Mouse (Mus musculus) kidney, embryonic 15.5 days (tissue): ENCODE measurements around the gene Nckap5l. TPM values are rescaled to one million over a fixed set of nuclear protein-coding genes. Genes with fewer than 3 reads are reported as not detected.

Experiments
- ATAC-seq: fragments of 200-750 bp; cut with Nextera tagmentation; replicated peaks from 2 replicates; pipeline ENCODE4 v1.8.0; 2017; ENCODE audit warnings: moderate TSS enrichment; ENCODE audit not compliant: low FRiP score
- H3K27ac ChIP-seq: fragments of 300-500 bp; sonication (generic); 2 replicates; pipeline ENCODE4 v1.5.1; 2015; ENCODE audit warnings: mild to moderate bottlenecking, inconsistent platforms
- H3K27me3 ChIP-seq: fragments of 300-500 bp; sonication (generic); 2 replicates; pipeline ENCODE4 v1.6.1; 2015; ENCODE audit warnings: inconsistent platforms
- H3K36me3 ChIP-seq: fragments of 300-500 bp; sonication (generic); 2 replicates; pipeline ENCODE4 v1.6.1; 2015; ENCODE audit warnings: inconsistent platforms
- H3K4me1 ChIP-seq: fragments of 300-500 bp; sonication (generic); 2 replicates; pipeline ENCODE4 v1.6.1; 2015; ENCODE audit warnings: inconsistent platforms
- H3K4me2 ChIP-seq: fragments of 300-500 bp; sonication (generic); 2 replicates; pipeline ENCODE4 v1.6.1; 2015; ENCODE audit warnings: moderate library complexity, mild to moderate bottlenecking, inconsistent platforms
- H3K4me3 ChIP-seq: fragments of 300-500 bp; sonication (generic); replicated peaks from 2 replicates; pipeline ENCODE4 v1.5.1; 2015; ENCODE audit warnings: mild to moderate bottlenecking, inconsistent platforms
- H3K9ac ChIP-seq: fragments of 300-500 bp; sonication (generic); 2 replicates; pipeline ENCODE4 v1.6.1; 2015; ENCODE audit warnings: mild to moderate bottlenecking, inconsistent platforms
- H3K9me3 ChIP-seq: fragments of 300-500 bp; sonication (generic); replicated peaks from 2 replicates; pipeline ENCODE4 v1.6.1; 2016; ENCODE audit warnings: inconsistent platforms
- WGBS: fragments of 180-500 bp; shearing (Covaris S2); methylation state at CpG from one replicate; pipeline ENCODE4 v1.1.7; 2015; ENCODE audit warnings: mixed read lengths; 5-methylcytosine and 5-hydroxymethylcytosine counted together
- polyA plus RNA-seq: library from polyadenylated mRNA; unstranded; fragments of >200 nt; fragmentation: Nextera tagmentation; extraction: Ambion mirVana; gene quantifications from 2 replicates; pipeline ENCODE4 v1.2.1, GENCODE M21; 2015

Gene Nckap5l
- polyA plus RNA-seq, 1 experiment from 2014 or later: 11.1 TPM

GRCm38 (mm10) chr15:99497061-99497460 lies 39.5 kb upstream of the Nckap5l start:
- Histone ChIP-seq H3K27ac (peak overlapping the region; percentile 84), H3K27me3 (0 out of 2 replicates have a peak, but pooled peaks cover 3% of the 10 kb centered on the region), H3K4me3 (no peak overlapping the region), H3K9me3 (no peaks in the 10 kb centered on the region), H3K4me1 (peaks cover 52% of the 10 kb centered on the region), H3K36me3 (no peaks in the 10 kb centered on the region), H3K9ac (no peak overlapping the region), H3K4me2 (no peak overlapping the region)
- WGBS: 11% methylated on average over 4 of the region's 4 CpGs
- ATAC-seq: no peak

GRCm38 (mm10) chr15:99484745-99485144 lies 27.2 kb upstream of the Nckap5l start:
- ATAC-seq: no peak
- no peaks in the 10 kb centered on the region for H3K36me3 ChIP-seq
- WGBS: 61% methylated on average over 6 of the region's 6 CpGs
- no peak overlapping the region for H3K4me3 ChIP-seq
- H3K9ac ChIP-seq: no peak overlapping the region
- H3K27ac ChIP-seq: no peak overlapping the region
- H3K4me2 ChIP-seq: no peak overlapping the region
- no peaks in the 10 kb centered on the region for H3K4me1 ChIP-seq
- H3K27me3 ChIP-seq: 0 out of 2 replicates have a peak, but pooled peaks cover 6% of the 10 kb centered on the region
- H3K9me3 ChIP-seq: no peaks in the 10 kb centered on the region

- Histone ChIP-seq H3K4me1 (peaks cover 20% of the 10 kb centered on the region), H3K4me3 (no peak overlapping the region), H3K9ac (no peak overlapping the region), H3K36me3 (peaks cover under 1% of the 10 kb centered on the region), H3K27ac (no peak overlapping the region), H3K27me3 (no peaks in the 10 kb centered on the region), H3K9me3 (no peaks in the 10 kb centered on the region), H3K4me2 (no peak overlapping the region)
- 0 out of 2 replicates have a peak, but pooled peaks have one; percentile 5 for ATAC-seq
- WGBS: 87% methylated on average over 1 of the region's 1 CpGs
These were observed 18.3 kb upstream of the Nckap5l start for GRCm38 (mm10) chr15:99475814-99476213.

- H3K4me3 ChIP-seq: peak within 1 kb of the TSS; percentile 73
- peak within 1 kb of the TSS; percentile 63 for H3K4me2 ChIP-seq
- peak within 1 kb of the TSS; percentile 93 for H3K27ac ChIP-seq
- H3K36me3 ChIP-seq: peaks cover 13% of the 10 kb centered on the region
- H3K9me3 ChIP-seq: no peaks in the 10 kb centered on the region
- peaks cover 32% of the 10 kb centered on the region for H3K4me1 ChIP-seq
- ATAC-seq: peak; percentile 83
- under 1% methylated on average over 26 of the region's 26 CpGs for WGBS
- H3K9ac ChIP-seq: peak within 1 kb of the TSS; percentile 81
- H3K27me3 ChIP-seq: no peaks in the 10 kb centered on the region
These were observed 17.0 kb upstream of the Nckap5l start, which contains the start of gene Bcdin3d for GRCm38 (mm10) chr15:99474576-99474926. Bcdin3d (minus strand) TSS chr15:99474730.

- Histone ChIP-seq H3K4me1 (peaks cover 32% of the 10 kb centered on the region), H3K27me3 (no peaks in the 10 kb centered on the region), H3K4me2 (peak overlapping the region; percentile 63), H3K4me3 (peak overlapping the region; percentile 73), H3K9me3 (no peaks in the 10 kb centered on the region), H3K9ac (peak overlapping the region; percentile 81), H3K36me3 (peaks cover 13% of the 10 kb centered on the region), H3K27ac (peak overlapping the region; percentile 93)
- ATAC-seq: peak; percentile 84
- WGBS: 4% methylated on average over 38 of the region's 38 CpGs
These were observed 16.4 kb upstream of the Nckap5l start for GRCm38 (mm10) chr15:99473801-99474575.

GRCm38 (mm10) chr15:99472972-99473371 lies 15.4 kb upstream of the Nckap5l start:
- no peak overlapping the region for H3K27ac ChIP-seq
- peaks cover 13% of the 10 kb centered on the region for H3K36me3 ChIP-seq

DNA sequence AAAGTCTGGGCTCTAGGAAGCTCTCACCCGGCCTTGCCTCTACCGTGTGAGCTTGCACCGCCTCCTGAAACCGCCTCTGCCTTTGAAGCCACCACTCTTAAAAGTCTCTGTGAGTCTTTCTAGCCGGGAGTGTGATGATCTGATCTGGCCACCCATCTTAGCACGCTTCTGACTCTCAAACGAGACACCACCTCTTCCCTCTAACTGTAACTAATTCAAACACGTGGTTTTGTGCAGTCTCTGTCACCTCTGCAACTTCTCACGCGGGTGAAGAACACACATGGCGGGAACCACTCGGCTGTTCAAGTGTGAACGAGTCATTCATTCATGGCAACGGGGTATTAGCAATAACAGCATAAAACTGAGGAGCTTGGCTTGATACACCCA lies 14.1 kb upstream of the Nckap5l start:
- H3K27me3 ChIP-seq: no peaks in the 10 kb centered on the region
- H3K4me1 ChIP-seq: peaks cover 41% of the 10 kb centered on the region
- 68% methylated on average over 14 of the region's 14 CpGs for whole genome bisulfite sequencing
- H3K4me3 ChIP-seq: no peak overlapping the region
- no peak for ATAC-seq
- no peaks in the 10 kb centered on the region for H3K9me3 ChIP-seq
- peaks cover 13% of the 10 kb centered on the region for H3K36me3 ChIP-seq
- H3K4me2 ChIP-seq: no peak overlapping the region
- H3K27ac ChIP-seq: no peak overlapping the region
- no peak overlapping the region; the same call in 1 of the 2 replicates for H3K9ac ChIP-seq

More at GRCm38 (mm10) chr15:99472972-99473371, 15.4 kb upstream of the Nckap5l start:
- no peak overlapping the region for H3K9ac ChIP-seq
- no peaks in the 10 kb centered on the region for H3K9me3 ChIP-seq
- no peaks in the 10 kb centered on the region for H3K27me3 ChIP-seq
- 83% methylated on average over 7 of the region's 7 CpGs for WGBS
- H3K4me1 ChIP-seq: peaks cover 34% of the 10 kb centered on the region
- no peak overlapping the region for H3K4me2 ChIP-seq
- no peak for ATAC-seq
- no peak overlapping the region for H3K4me3 ChIP-seq

- 58% methylated on average over 17 of the region's 17 CpGs for WGBS
These were observed 13.6 kb upstream of the Nckap5l start for GRCm38 (mm10) chr15:99470971-99471676.

DNA sequence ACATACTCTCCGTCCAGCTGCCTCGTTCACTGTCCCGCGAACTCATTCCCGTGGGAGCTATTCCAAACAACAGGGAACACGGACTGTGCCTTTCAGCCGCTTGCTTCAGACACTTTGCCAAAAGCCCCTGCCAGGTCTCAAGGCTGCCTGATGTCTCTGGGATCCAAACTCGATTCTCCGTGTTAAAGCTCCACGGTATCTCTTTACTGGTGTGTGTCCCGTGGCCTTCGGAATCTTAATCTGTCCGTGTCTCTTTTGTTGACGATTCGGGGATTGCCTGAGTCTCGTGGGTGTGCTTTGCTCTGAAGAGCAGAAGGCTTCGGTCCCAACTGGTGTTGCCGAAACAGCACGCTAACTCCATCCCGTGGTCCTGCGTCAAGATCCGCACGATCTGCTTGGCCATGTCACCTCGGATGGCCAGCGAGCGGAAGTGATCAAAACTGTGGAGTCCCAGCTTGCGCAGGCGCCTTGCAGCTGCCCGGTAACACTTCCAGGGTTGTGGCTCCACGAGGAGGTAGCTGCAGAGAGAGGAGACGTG lies 12.7 kb upstream of the Nckap5l start:
- no peaks in the 10 kb centered on the region for H3K27me3 ChIP-seq
- H3K4me3 ChIP-seq: no peak overlapping the region
- no peak overlapping the region for H3K9ac ChIP-seq
- peak overlapping the region; percentile 29; the same call in 1 of the 2 replicates for H3K27ac ChIP-seq
- no peak for ATAC-seq
- peaks cover 13% of the 10 kb centered on the region for H3K36me3 ChIP-seq
- peaks cover 41% of the 10 kb centered on the region for H3K4me1 ChIP-seq
- no peaks in the 10 kb centered on the region for H3K9me3 ChIP-seq
- WGBS: 83% methylated on average over 31 of the region's 31 CpGs
- H3K4me2 ChIP-seq: no peak overlapping the region

More at GRCm38 (mm10) chr15:99470971-99471676, 13.6 kb upstream of the Nckap5l start:
- H3K36me3 ChIP-seq: peaks cover 13% of the 10 kb centered on the region
- H3K27ac ChIP-seq: no peak overlapping the region
- H3K9me3 ChIP-seq: no peaks in the 10 kb centered on the region
- H3K4me3 ChIP-seq: no peak overlapping the region
- H3K9ac ChIP-seq: no peak overlapping the region; the same call in 1 of the 2 replicates
- peaks cover 41% of the 10 kb centered on the region for H3K4me1 ChIP-seq
- H3K4me2 ChIP-seq: 0 out of 2 replicates have a peak overlapping the region, but pooled peaks have one; percentile 28
- H3K27me3 ChIP-seq: no peaks in the 10 kb centered on the region
- ATAC-seq: no peak

- H3K27ac ChIP-seq: peak overlapping the region; percentile 29; the same call in 1 of the 2 replicates
- H3K36me3 ChIP-seq: peaks cover 13% of the 10 kb centered on the region
- H3K9me3 ChIP-seq: no peaks in the 10 kb centered on the region
- no peak overlapping the region for H3K9ac ChIP-seq
- peaks cover 37% of the 10 kb centered on the region for H3K4me1 ChIP-seq
- no peak overlapping the region for H3K4me2 ChIP-seq
- H3K27me3 ChIP-seq: no peaks in the 10 kb centered on the region
- H3K4me3 ChIP-seq: no peak overlapping the region
- no peak for ATAC-seq
- 89% methylated on average over 4 of the region's 4 CpGs for WGBS
These were observed 12.2 kb upstream of the Nckap5l start for GRCm38 (mm10) chr15:99469736-99470135.

DNA sequence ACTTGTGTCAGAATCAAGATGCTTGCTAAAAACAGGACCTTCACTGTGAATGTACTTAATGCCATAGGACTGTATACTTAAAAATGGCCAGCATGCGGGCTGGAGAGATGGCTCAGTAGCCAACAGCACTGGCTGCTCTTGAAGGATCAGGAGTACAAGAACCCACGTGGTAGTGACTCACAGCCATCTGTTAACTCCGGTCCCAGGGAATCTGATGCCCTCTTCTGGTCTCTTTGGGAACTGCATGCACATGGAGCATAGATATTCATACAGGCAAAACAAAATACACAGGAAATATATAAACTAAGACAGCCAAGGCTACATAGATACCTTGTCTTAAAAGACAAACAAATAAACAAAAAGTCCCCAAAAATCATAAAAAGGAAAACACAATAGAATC lies 11.5 kb upstream of the Nckap5l start:
- no peak for ATAC-seq
- Histone ChIP-seq H3K4me2 (no peak overlapping the region), H3K4me1 (peaks cover 35% of the 10 kb centered on the region), H3K4me3 (no peak overlapping the region), H3K27me3 (no peaks in the 10 kb centered on the region), H3K36me3 (peaks cover 13% of the 10 kb centered on the region), H3K27ac (no peak overlapping the region), H3K9me3 (no peaks in the 10 kb centered on the region), H3K9ac (no peak overlapping the region)
- 41% methylated on average over 3 of the region's 3 CpGs for WGBS

GRCm38 (mm10) chr15:99463194-99463593 lies 5.6 kb upstream of the Nckap5l start:
- H3K9ac ChIP-seq: no peak overlapping the region
- H3K27ac ChIP-seq: no peak overlapping the region
- H3K27me3 ChIP-seq: no peaks in the 10 kb centered on the region
- no peak overlapping the region for H3K4me3 ChIP-seq
- H3K4me2 ChIP-seq: no peak overlapping the region
- H3K36me3 ChIP-seq: no peaks in the 10 kb centered on the region
- 70% methylated on average over 13 of the region's 13 CpGs for WGBS
- H3K4me1 ChIP-seq: peaks cover 15% of the 10 kb centered on the region
- no peaks in the 10 kb centered on the region for H3K9me3 ChIP-seq
- no peak for ATAC-seq
